Mouse (Mus musculus): ENCODE results near the gene Mrm3.

DNA sequence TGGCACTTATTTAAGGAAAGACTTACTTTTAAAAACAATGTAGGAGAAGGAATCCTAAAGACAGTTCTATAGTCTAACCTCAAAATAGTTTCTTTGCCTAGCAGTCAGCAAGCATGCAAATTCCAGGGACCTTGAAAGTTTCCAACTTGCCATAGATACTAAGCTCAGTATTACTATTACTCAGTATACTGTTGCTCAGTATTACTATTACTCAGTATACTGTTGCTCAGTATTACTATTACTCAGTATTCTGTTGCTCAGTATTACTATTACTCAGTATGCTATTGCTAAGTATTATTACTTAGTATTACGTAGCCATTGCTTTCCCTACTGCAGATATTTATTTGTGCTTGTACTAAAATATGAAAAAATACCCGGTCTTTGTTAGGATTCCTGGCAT, 3.8 kb upstream of the Mrm3 start:
- TF ChIP-seq CTCF (IDR thresholded peaks at IDR 0.05; ENCODE audit: low read depth), result no peak
- TF ChIP-seq EP300 (IDR thresholded peaks at IDR 0.05; ENCODE audit: low read depth), result no peak
